Mouse (Mus musculus): ENCODE data around the gene Kcnj1. TPM values are rescaled to one million over a fixed set of nuclear protein-coding genes. Genes with fewer than 3 reads are reported as not detected.

Kcnj1 gene
- polyA plus RNA-seq, 1 experiment, result 0.32 TPM

DNA sequence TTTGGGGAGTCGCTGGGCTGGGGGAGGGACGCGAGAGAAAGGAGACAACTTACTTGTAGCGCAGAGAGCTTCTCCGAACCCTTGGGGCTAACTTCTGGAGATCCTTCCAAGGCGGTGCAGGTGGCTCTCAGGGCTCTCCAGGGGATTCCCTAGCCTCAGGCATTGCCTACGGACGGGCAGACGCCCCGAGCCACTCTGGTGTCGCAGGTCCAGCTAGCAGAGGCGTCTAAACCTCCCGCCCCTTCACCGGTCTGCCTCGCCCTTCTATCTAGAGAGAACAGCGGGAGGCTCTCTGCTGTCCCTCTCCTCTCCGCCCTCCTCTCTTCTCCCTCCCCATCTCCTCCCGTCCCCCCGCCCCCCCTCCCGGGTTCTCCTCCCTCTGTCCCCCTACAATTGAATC, 28.2 kb upstream of the Kcnj1 start, which contains the start of gene Kcnj5:
Gene Kcnj5 (minus strand): TSS at position 300 of the 400 bp plus-strand sequence.
- H3K36me3 ChIP-seq (ENCODE audit: control insufficient read depth, insufficient read depth, low read length), result no peaks in the 10 kb centered on the region
- H3K4me1 ChIP-seq (ENCODE audit: control insufficient read depth, insufficient read depth, insufficient read length), result no peaks in the 10 kb centered on the region
- WGBS, result 7% methylated on average over 19 of the region's 20 CpGs
- TF ChIP-seq POLR2A (IDR thresholded peaks at IDR 0.05; ENCODE audit: low read depth, low read length), result no peak
- no peak for TF ChIP-seq CTCF (IDR thresholded peaks at IDR 0.05; ENCODE audit: extremely low read depth, insufficient read depth, insufficient read length, insufficient replicate concordance)
- H3K27ac ChIP-seq (ENCODE audit: insufficient read depth, low read length), result no peak within 1 kb of the TSS
- DNase-seq (ENCODE audit: low read depth in 1 of 2, low spot score in 2 of 2), result no peak
- no peak within 1 kb of the TSS for H3K4me3 ChIP-seq (ENCODE audit: extremely low read depth, insufficient read depth, insufficient read length)
- peaks cover 14% of the 10 kb centered on the region for H3K27me3 ChIP-seq (ENCODE audit: control insufficient read depth, insufficient read depth, low read length)

DNA sequence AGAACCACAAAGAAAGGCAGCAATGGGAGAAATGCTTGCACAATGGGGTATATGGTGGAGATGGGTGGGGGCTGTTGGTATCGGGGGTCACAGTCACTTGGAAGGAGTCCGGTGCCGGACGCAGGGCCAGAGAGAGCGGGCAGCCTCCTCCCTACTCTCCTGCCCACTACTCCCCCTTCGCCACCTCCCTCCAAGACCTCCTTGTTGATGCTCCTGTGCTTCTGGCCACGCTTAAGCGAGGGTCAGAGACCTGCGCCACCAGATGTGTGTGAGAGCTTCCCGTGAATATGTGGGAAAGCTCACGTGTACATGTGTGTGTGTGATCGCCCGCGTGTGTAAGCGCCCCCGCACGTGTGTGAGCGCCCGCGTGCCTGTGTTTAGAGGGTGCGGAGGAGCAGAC, 27.8 kb upstream of the Kcnj1 start:
- peaks cover 14% of the 10 kb centered on the region for H3K27me3 ChIP-seq (ENCODE audit: control insufficient read depth, insufficient read depth, low read length)
- H3K4me1 ChIP-seq (ENCODE audit: control insufficient read depth, insufficient read depth, insufficient read length), result no peaks in the 10 kb centered on the region
- no peak overlapping the region for H3K4me3 ChIP-seq (ENCODE audit: extremely low read depth, insufficient read depth, insufficient read length)
- TF ChIP-seq CTCF (IDR thresholded peaks at IDR 0.05; ENCODE audit: extremely low read depth, insufficient read depth, insufficient read length, insufficient replicate concordance), result no peak
- no peak for TF ChIP-seq POLR2A (IDR thresholded peaks at IDR 0.05; ENCODE audit: low read depth, low read length)
- DNase-seq (ENCODE audit: low read depth in 1 of 2, low spot score in 2 of 2), result no peak
- no peaks in the 10 kb centered on the region for H3K36me3 ChIP-seq (ENCODE audit: control insufficient read depth, insufficient read depth, low read length)
- 13% methylated on average over 21 of the region's 21 CpGs for WGBS
- H3K27ac ChIP-seq (ENCODE audit: insufficient read depth, low read length), result no peak overlapping the region

DNA sequence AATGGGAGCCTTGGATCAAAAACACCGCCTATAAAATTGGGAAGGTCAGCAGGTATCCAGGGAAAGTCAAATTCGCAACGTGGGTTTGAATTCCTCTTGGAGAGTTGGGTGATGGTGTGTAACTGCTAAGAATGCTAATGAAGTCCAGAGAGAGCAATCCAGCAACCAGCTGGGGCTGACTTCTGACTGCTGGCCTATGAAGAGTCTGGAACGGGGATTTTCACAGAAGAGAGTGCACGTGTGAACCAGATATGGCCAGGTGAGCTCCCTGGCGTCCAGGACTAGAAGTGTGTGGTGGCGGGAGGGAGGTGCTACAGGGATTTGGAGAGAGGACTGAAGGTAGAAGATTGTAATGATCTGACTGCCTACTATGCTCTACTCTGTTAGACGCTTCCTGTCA, 24.2 kb upstream of the Kcnj1 start:
- WGBS, result 87% methylated on average over 8 of the region's 8 CpGs

DNA sequence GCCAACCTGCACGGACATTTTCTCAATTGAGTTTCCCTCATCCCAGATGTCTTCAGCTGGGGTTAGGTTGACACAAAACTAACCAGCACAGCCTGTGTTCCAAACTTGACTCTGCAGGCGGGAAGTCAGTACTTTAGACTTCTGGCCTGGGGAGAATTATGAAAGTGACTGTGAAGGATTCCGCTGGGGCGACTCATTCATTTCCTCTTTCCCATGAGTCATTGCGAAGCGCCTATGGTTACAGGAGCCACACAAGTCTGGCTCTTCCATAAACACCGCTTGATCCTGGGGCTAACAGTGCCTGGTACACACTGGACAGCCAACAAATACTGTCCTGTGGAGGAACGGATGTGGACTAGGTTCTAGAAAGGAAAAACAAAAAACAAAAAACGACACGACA, 22.9 kb upstream of the Kcnj1 start:
- Histone ChIP-seq H3K27me3 (ENCODE audit: control insufficient read depth, insufficient read depth, low read length) (peaks cover 3% of the 10 kb centered on the region), H3K4me3 (ENCODE audit: extremely low read depth, insufficient read depth, insufficient read length) (no peak overlapping the region), H3K36me3 (ENCODE audit: control insufficient read depth, insufficient read depth, low read length) (no peaks in the 10 kb centered on the region), H3K27ac (ENCODE audit: insufficient read depth, low read length) (no peak overlapping the region), H3K4me1 (ENCODE audit: control insufficient read depth, insufficient read depth, insufficient read length) (no peaks in the 10 kb centered on the region; the same call in 1 of the 2 replicates)
- no peak for TF ChIP-seq CTCF (IDR thresholded peaks at IDR 0.05; ENCODE audit: extremely low read depth, insufficient read depth, insufficient read length, insufficient replicate concordance)
- TF ChIP-seq POLR2A (IDR thresholded peaks at IDR 0.05; ENCODE audit: low read depth, low read length), result no peak
- no peak for DNase-seq (ENCODE audit: low read depth in 1 of 2, low spot score in 2 of 2)
- WGBS, result 81% methylated on average over 10 of the region's 10 CpGs

More for the DNA sequence above, 24.2 kb upstream of the Kcnj1 start:
- TF ChIP-seq CTCF (IDR thresholded peaks at IDR 0.05; ENCODE audit: extremely low read depth, insufficient read depth, insufficient read length, insufficient replicate concordance), result no peak
- TF ChIP-seq POLR2A (IDR thresholded peaks at IDR 0.05; ENCODE audit: low read depth, low read length), result no peak
- H3K4me1 ChIP-seq (ENCODE audit: control insufficient read depth, insufficient read depth, insufficient read length), result no peaks in the 10 kb centered on the region; the same call in 1 of the 2 replicates
- no peaks in the 10 kb centered on the region for H3K36me3 ChIP-seq (ENCODE audit: control insufficient read depth, insufficient read depth, low read length)
- no peak overlapping the region for H3K4me3 ChIP-seq (ENCODE audit: extremely low read depth, insufficient read depth, insufficient read length)
- no peak for DNase-seq (ENCODE audit: low read depth in 1 of 2, low spot score in 2 of 2)
- peaks cover 14% of the 10 kb centered on the region for H3K27me3 ChIP-seq (ENCODE audit: control insufficient read depth, insufficient read depth, low read length)
- H3K27ac ChIP-seq (ENCODE audit: insufficient read depth, low read length), result no peak overlapping the region

DNA sequence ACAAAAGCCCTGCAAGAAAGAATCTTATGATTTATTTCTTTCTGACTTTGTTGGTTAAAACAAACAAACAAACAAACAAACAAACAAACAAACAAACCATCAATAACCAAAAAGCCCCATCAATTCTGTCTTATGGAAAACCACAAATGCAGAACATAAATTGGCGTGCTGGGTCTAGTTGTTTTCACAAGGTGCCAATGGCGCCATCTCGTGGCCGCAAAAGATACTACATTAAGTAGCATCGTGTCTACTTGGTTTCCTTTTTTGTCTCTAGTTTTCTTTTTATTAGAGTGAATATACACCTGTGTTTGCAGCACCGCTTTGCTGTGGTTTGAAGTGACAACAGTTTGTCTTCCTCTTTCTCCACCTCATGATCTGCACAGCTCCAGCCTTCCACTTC, 22.0 kb upstream of the Kcnj1 start:
- H3K4me3 ChIP-seq (ENCODE audit: extremely low read depth, insufficient read depth, insufficient read length), result no peak overlapping the region
- DNase-seq (ENCODE audit: low read depth in 1 of 2, low spot score in 2 of 2), result peak; percentile 57 to 69
- H3K27me3 ChIP-seq (ENCODE audit: control insufficient read depth, insufficient read depth, low read length), result no peaks in the 10 kb centered on the region
- WGBS, result 3% methylated on average over 6 of the region's 6 CpGs
- H3K27ac ChIP-seq (ENCODE audit: insufficient read depth, low read length), result no peak overlapping the region
- peak; percentile 58; the same call in 1 of the 2 replicates for TF ChIP-seq CTCF (IDR thresholded peaks at IDR 0.05; ENCODE audit: extremely low read depth, insufficient read depth, insufficient read length, insufficient replicate concordance)
- no peak for TF ChIP-seq POLR2A (IDR thresholded peaks at IDR 0.05; ENCODE audit: low read depth, low read length)
- no peaks in the 10 kb centered on the region; the same call in 1 of the 2 replicates for H3K4me1 ChIP-seq (ENCODE audit: control insufficient read depth, insufficient read depth, insufficient read length)
- H3K36me3 ChIP-seq (ENCODE audit: control insufficient read depth, insufficient read depth, low read length), result no peaks in the 10 kb centered on the region

DNA sequence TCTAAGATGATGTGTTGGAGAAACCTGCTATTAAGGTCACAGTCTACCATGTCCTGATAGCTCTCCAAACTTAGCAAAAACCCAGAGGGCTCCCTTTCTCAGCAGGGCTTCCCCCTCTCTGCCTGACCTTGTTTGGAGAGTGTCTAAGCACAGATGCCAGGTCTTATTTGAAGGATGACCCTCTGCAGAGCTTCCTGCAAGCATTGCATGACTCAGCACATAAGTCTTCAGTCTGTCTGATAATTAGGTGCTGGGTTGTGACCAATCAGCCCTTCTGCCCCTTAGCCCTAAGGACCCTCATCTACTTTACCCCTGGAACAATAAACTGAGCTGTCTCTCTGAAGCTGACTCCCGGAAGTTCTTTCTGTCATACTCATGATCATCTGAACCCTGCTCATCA, 11.5 kb upstream of the Kcnj1 start:
- H3K27me3 ChIP-seq (ENCODE audit: control insufficient read depth, insufficient read depth, low read length), result no peaks in the 10 kb centered on the region
- DNase-seq (ENCODE audit: low read depth in 1 of 2, low spot score in 2 of 2), result no peak
- no peak overlapping the region for H3K27ac ChIP-seq (ENCODE audit: insufficient read depth, low read length)
- 86% methylated on average over 1 of the region's 1 CpGs for WGBS
- H3K36me3 ChIP-seq (ENCODE audit: control insufficient read depth, insufficient read depth, low read length), result no peaks in the 10 kb centered on the region
- TF ChIP-seq POLR2A (IDR thresholded peaks at IDR 0.05; ENCODE audit: low read depth, low read length), result no peak
- TF ChIP-seq CTCF (IDR thresholded peaks at IDR 0.05; ENCODE audit: extremely low read depth, insufficient read depth, insufficient read length, insufficient replicate concordance), result no peak
- no peak overlapping the region for H3K4me3 ChIP-seq (ENCODE audit: extremely low read depth, insufficient read depth, insufficient read length)
- H3K4me1 ChIP-seq (ENCODE audit: control insufficient read depth, insufficient read depth, insufficient read length), result no peaks in the 10 kb centered on the region

DNA sequence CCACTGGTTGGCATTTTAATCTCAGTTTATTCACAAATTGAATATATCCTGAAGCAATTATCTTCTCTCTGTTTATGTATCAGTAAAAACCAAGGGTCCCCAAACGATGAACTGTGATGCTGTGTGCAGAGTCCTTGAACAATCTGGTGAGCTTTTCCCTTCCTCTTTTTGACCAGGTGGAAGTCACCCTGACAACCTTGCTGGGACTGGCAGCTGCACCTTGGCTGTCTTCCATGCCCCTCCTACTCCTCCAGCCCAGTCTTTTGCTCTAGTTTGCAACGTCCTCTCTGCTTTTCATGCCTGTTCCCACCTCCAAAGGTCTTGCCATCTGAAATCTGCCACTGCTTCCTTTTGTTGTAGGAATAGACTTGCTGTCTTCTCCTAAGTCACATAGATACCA, 3.5 kb upstream of the Kcnj1 start:
- DNase-seq (ENCODE audit: low read depth in 1 of 2, low spot score in 2 of 2), result no peak

More for the DNA sequence above, 3.5 kb upstream of the Kcnj1 start:
- H3K36me3 ChIP-seq (ENCODE audit: control insufficient read depth, insufficient read depth, low read length), result no peaks in the 10 kb centered on the region
- WGBS, result 2% methylated on average over 2 of the region's 2 CpGs
- H3K27ac ChIP-seq (ENCODE audit: insufficient read depth, low read length), result no peak overlapping the region
- no peak overlapping the region for H3K4me3 ChIP-seq (ENCODE audit: extremely low read depth, insufficient read depth, insufficient read length)
- TF ChIP-seq POLR2A (IDR thresholded peaks at IDR 0.05; ENCODE audit: low read depth, low read length), result no peak
- TF ChIP-seq CTCF (IDR thresholded peaks at IDR 0.05; ENCODE audit: extremely low read depth, insufficient read depth, insufficient read length, insufficient replicate concordance), result no peak
- H3K4me1 ChIP-seq (ENCODE audit: control insufficient read depth, insufficient read depth, insufficient read length), result no peaks in the 10 kb centered on the region
- no peaks in the 10 kb centered on the region for H3K27me3 ChIP-seq (ENCODE audit: control insufficient read depth, insufficient read depth, low read length)
